Mouse (Mus musculus) gastrocnemius, adult 2 months (tissue): ENCODE results near the gene Pde6h. TPM values are rescaled to one million over a fixed set of nuclear protein-coding genes. Genes with fewer than 3 reads are reported as not detected.

Experiments
- DNase-seq: peaks from one replicate; pipeline ENCODE4 v3.0.0; 2022
- H3K27ac ChIP-seq: fragments of 200-600 bp; 2 replicates; pipeline ENCODE4 v1.8.1; 2022; ENCODE audit warnings: mild to moderate bottlenecking
- H3K4me3 ChIP-seq: fragments of 200-600 bp; 2 replicates; pipeline ENCODE4 v1.8.1; 2022; ENCODE audit warnings: mild to moderate bottlenecking, moderate library complexity
- CTCF ChIP-seq: fragments of 200-600 bp; IDR thresholded peaks from 2 replicates; pipeline ENCODE4 v1.8.1; 2022; ENCODE audit warnings: antibody characterized with exemption, mild to moderate bottlenecking, moderate library complexity
- intact Hi-C: fragments of 180-260 bp; cut with DNase I; formaldehyde crosslinking; loops from one replicate; pipeline ENCODE4 v1.15.1; 2025
- total RNA-seq, 2 experiments: library from RNA; stranded (reverse); gene quantifications; 2 replicates each; pipeline ENCODE4 v1.2.3; 2021

Gene Pde6h
- total RNA-seq, 2 experiments from 2014 or later, result not detected

DNA sequence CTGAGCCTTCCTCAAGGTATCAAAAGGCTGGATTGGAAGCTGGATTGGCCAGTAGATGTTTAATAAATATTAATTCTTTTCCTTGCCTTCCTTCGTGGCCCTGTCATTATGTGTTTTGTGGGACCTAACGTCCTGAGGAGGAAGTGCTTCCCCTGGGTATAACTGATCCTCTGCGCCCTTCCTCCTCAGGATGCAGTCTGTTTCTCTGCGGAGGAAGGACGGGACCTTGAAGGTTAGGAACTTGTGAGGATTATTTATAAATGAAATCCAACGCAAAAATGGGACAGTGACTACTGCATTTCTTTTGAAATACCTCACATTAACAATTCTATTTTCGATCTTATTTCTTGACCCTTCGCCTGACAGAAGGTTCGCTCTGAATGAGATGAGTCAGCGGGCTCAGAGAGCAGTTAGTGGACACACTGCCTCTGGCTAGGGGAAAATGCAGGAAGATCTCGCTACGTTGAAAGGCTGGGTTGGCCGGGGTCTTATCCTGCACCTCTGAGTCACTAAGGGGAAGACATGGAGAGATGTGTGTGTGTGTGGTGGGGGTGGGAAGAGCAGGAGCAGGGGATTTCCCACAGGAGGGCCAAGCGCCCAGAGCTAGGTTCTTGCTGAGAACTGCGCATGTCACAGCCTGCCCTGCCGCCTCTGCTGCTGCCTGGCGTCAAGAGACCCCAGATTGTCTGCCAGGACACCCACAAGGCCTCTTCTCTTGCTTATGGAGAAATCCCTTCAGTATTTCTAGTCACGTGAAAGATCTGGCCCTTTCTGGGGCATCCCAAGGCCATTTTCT is 14.9 kb downstream of the Pde6h start:
- peak overlapping the region; percentile 80 for H3K27ac ChIP-seq
- intact Hi-C loops, result no loop called here
- DNase-seq, result no peak
- no peak for TF ChIP-seq CTCF
- peak overlapping the region; percentile 54 for H3K4me3 ChIP-seq

DNA sequence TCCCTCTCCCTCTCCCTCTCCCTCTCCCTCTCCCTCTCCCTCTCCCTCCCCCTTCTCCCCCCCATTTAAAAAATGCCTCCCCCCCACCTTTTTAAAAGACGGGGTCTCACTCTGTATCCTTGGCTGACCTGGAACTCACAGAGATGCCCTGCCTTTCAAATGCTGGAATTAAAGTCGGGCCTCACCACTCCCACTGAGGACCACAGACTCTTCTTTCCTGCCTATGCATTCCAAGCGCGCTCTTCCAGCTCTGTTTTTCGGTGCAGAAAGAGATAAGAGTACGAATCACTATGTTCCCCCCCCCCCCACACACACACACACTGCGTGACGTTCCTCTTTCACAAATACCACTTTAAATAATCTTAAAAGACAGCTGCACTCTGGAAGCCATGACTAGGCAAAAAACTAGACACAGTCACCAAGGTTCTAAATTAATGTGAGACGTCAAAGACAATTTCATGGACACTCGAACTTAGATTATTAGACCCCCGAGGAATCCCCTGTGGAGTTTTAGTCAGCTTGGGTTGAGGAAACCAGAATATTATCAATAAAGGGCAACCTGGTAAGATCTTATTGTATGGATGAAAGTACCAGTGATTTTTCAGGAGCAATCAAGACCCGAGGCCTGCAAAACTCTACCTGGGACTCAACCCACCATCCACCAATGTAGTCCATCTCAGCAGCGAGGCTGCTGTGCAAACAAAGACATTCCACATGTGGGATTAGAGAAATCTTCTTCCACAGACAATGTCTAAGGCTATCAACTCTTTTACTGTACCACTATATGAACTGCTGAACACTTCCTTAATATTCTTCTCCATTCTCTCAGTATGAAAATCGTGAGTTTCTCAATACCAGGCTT is 15.9 kb downstream of the Pde6h start:
- TF ChIP-seq CTCF, result no peak
- DNase-seq, result no peak
- intact Hi-C loops, result no loop called here
- H3K27ac ChIP-seq, result peak overlapping the region; percentile 84
- peak overlapping the region; percentile 64 for H3K4me3 ChIP-seq

DNA sequence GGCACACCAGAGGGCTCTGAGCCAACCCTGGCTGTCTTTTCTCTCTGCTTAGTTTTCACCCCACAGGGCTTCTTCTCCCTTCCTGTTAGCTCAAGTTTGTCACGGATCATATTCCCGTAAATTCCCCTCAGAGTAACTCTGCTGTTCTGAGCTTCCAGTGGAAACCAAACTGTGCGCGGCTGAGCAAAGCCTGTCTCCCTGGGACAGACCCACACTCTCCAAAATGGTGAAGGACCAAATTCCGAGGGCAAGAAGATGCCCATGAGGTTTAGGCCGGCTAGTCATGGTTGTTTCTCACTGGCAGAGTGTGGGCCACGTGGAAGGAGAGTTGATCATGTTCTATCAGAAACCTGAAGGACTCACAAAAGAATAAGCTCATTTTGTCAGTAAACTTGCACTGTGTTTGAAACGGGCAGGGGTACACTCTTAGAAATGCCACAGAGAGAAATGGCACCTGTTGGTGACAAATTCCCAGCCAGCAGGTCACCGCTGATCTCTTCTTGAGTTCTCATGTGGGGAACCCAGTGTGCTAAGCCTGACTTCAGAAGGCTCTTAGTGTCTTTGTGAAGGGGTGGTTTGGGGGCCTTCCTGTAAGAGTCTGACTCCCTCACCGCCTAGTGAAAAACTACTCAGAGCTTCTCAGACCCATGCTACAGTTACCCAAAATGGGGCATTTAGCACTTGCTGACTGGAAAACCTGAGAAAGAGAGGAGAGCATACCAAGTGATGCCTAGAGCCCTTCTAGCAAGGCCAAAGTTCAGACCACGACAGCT is 16.7 kb downstream of the Pde6h start:
- intact Hi-C loops, result no loop called here
- no peak for TF ChIP-seq CTCF
- Histone ChIP-seq H3K27ac (peak overlapping the region; percentile 84), H3K4me3 (peak overlapping the region; percentile 64)
- no peak for DNase-seq

DNA sequence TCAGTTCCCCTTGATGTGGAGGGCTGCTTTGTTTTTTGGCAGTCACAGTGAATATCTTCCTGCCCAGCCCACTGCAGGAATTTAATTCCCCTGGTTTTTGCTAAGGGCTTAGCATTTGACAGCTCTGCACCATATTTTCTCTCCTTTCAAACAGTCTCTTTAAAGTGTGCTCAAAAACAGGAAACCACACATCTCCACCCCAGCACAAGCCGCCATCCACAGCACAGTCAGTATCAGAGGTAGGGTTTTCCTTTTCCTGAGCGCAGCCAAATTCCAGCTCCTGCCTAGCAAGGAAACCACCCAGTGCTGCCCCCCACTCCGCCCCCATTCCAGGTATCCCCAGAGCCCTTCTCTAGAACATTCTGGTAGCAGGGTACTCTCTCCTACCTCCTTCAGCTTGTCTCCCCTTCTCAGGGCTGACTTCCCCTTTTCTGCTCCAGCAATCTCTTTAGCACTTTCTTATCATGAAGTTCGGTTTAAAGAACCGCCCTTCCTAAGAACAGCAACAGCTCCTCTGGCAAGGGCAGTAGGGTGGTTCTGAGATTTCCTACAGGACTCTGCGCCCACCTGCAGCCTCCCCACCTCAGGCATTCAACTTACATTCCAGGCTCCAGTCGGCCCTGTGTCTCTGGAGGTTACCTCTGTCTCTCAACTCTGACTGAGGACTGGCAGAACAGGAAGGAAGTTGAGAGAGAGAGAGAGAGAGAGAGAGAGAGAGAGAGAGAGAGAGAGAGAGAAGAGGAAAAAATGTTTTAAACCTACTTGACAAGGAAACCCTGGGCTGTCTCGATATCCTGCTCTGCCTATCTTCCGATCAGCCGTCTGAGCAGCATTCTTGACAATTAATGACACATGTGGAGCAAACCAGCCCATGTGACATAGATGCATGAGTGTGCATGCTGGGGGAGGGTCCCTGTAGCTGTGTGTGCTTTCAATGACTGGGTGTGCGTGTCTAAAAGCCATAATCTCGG is 17.7 kb downstream of the Pde6h start, which contains the start of gene Arhgdib:
Gene Arhgdib, minus strand, starts transcription at position 849 of the 971 bp plus-strand sequence.
- TF ChIP-seq CTCF, result no peak
- intact Hi-C loops, result no loop called here
- Histone ChIP-seq H3K4me3 (peak within 1 kb of the TSS; percentile 64), H3K27ac (peak within 1 kb of the TSS; percentile 84)
- DNase-seq, result no peak

DNA sequence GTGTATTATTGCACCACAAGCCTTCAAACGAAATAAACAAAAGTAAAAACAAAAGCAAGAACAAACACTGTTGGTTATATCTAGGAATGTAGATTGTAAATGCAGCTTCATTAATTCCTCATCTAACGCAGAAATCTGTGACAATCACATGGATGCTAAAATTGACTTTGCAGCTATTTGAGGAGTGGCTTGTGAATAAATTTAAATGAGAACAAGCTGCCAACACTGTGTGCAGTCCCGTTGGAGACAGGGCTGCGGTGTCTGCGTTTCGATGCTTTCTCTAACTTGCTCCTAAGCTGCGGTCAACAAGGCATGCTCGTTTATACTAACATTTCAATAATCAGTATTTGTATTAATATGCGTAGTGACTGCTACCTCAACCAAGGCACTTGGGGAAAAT is 18.6 kb downstream of the Pde6h start:
- H3K27ac ChIP-seq, result peak overlapping the region; percentile 8; the same call in 1 of the 2 replicates
- TF ChIP-seq CTCF, result no peak
- DNase-seq, result no peak

DNA sequence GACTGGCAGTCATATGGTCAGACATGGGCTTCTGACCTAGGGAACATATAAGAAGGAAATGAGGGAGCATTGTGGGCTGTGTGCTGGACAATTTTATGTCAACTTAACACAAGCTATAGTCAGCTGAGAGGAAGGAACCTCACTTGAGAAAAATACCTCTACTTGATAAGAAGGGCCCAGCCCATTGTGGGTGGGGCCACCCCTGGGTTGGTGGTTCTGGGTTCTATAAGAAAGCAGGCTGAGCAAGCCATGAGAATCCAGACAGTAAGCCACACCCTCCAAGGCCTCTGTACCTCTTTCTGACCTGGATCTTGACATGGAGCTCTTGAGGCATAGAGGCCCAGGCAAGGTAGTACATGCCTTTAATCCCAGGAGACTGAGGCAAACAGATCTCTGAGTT is 19.8 kb downstream of the Pde6h start:
- intact Hi-C loops, result no loop called here
- Histone ChIP-seq H3K4me3 (no peak overlapping the region), H3K27ac (no peak overlapping the region)
- no peak for TF ChIP-seq CTCF
- no peak for DNase-seq

More for the DNA sequence above, 18.6 kb downstream of the Pde6h start:
- intact Hi-C loops, result no loop called here
- H3K4me3 ChIP-seq, result no peak overlapping the region

DNA sequence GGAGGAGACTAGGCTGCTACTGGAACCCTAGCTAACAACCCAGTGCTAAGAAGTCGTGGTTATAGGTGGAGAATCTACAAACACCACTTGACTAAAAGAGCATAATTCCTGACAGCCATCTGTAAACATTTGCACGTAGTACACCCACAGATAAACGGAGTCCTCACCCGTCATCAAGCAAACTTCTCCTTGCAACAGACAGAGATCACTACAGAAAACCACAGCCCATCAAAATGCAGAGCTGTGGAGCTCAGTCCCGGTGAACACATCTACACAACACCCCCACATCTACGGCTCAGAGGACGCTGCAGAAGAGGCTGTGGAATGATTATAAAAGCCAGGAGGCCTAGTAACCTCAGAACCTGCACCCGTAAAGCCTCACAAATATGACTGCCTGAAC is 20.9 kb downstream of the Pde6h start:
- no peak for DNase-seq
- intact Hi-C loops, result no loop called here
- Histone ChIP-seq H3K27ac (no peak overlapping the region), H3K4me3 (no peak overlapping the region)
- TF ChIP-seq CTCF, result no peak

DNA sequence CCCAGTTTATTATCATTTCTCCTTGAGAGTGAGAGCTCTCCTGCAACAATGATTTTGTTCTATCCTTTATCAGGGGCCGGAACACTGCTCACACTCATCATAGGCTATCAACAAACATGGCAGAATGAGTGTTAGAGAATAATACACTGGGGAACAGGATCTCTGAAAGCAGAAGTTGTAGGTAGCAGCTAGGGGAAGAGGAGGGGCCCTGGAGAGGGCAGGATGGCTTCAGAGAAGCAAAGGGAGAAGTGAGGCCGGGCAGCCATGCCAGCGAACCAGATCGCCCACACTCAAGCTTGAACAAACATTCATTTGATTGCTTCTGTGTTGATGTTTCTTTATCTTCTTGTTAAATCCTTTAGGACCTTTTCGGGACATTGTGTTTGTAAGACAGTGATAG is 22.6 kb downstream of the Pde6h start:
- intact Hi-C loops, result no loop called here
- no peak for TF ChIP-seq CTCF
- Histone ChIP-seq H3K4me3 (no peak overlapping the region), H3K27ac (no peak overlapping the region)
- DNase-seq, result no peak

DNA sequence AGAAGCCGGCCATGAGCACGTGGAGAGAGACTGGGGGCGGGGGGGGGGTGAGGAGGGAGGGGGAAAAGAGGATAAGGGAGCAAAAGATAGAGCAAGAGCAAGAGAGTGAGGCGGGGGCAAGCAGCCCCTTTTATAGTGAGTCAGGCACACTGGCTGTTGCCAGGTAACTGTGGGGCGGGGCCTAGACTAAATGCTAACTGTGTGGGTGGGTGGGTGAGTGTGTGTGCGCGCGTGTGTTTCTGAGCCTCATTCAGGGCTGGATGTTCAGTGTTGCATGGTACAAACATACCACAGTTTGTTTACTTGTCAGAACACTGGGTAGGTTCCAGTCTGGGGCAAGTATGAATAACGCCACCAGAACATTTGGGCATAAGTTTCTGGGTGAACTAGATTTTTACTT is 23.3 kb downstream of the Pde6h start:
- Histone ChIP-seq H3K4me3 (no peak overlapping the region), H3K27ac (no peak overlapping the region)
- intact Hi-C loops, result no loop called here
- no peak for TF ChIP-seq CTCF
- DNase-seq, result no peak

DNA sequence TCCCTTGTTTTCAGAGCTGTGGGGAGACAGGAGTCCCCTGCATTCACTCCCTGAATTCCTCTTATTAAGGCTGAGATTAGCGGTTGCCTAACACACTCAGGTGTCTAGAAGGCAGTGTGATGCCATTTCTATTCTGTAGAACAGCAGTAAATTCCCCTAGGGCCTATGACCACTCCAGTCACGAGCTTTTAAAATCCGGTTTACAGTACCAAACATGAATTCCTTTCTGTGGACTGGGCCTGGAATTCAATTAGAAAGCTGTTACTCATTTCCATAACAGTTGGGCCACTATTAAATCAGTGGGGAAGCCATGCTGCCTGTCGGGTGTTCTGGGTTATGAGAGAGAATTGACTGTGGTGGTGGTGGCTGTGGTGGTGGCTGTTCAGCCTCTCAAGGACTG is 24.1 kb downstream of the Pde6h start:
- no peak overlapping the region for H3K4me3 ChIP-seq
- no peak for TF ChIP-seq CTCF

DNA sequence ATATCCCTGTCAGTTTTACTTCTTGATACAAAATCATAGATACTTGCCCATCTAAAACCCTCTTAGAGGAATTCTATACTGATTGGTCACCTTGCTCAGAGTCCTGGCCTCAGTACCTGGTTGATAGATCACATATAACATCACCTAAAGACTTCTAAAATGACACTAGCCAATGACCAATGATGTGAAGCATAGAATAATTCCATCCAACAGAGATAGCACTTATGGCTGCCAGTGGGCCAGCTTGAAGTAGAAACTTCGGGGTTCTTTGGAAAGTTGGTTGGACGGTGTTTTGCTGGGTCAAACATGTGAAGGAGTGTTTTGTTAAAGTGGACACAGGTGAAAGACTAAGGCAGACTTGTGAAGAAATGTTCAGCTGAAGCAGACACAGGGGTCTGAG is 26.5 kb downstream of the Pde6h start:
- no peak overlapping the region for H3K4me3 ChIP-seq
- H3K27ac ChIP-seq, result no peak overlapping the region
- TF ChIP-seq CTCF, result no peak
- intact Hi-C loops, result no loop called here
- DNase-seq, result no peak

More for the DNA sequence above, 24.1 kb downstream of the Pde6h start:
- no peak overlapping the region for H3K27ac ChIP-seq
- no peak for DNase-seq
- intact Hi-C loops, result no loop called here

DNA sequence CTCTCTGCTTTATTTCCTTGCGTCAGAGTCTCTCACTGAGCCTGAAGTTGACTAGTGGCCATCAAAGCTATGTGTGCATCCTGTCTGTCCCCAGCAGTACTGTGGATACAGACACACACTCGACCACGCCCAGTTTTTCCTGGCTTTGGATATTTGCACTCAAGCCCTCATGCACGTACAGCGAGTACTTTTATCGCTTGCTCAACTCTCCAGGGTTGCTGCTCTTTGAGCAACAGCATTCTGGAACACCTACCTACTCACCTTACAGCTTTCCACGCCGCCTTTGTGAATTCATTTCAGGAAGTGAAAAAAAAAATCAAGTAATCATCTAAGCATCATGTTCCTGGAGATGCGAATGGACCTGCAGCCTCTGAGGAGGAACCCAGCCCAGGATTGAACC is 29.3 kb downstream of the Pde6h start:
- Histone ChIP-seq H3K4me3 (no peak overlapping the region), H3K27ac (no peak overlapping the region)
- no peak for DNase-seq
- no peak for TF ChIP-seq CTCF
- intact Hi-C loops, result no loop called here
